Comparison of ENCODE assay signal across 24 mouse cellular contexts in genomic region chr12:12432597-12432996, GRCm38 (mm10).
"Had no signal": no experiment of that assay in that cellular context is flagged by ENCODE, and none has a peak within 500 bp of the region (broad histone marks: within the 10 kb centered on the region; RNA-seq: fewer than 3 reads in every experiment).

No protein-coding gene starts in this region.

- H3K9me3 ChIP-seq: heart, embryonic 13.5 days; heart, embryonic 15.5 days; hindbrain, embryonic 13.5 days; hindbrain, embryonic 15.5 days; limb, embryonic 10.5 days; limb, embryonic 12.5 days; liver, embryonic 12.5 days had no signal

- H3K27ac ChIP-seq: heart, adult 2 months; heart, embryonic 13.5 days; heart, embryonic 15.5 days; hindbrain, embryonic 13.5 days; hindbrain, embryonic 15.5 days; hindbrain, postnatal 0 days; layer of hippocampus, adult 2 months; left cerebral cortex, adult 2 months; limb, embryonic 10.5 days; limb, embryonic 12.5 days; liver, embryonic 12.5 days; liver, embryonic 14.5 days had no signal

- DNase-seq: gastrocnemius, postnatal 14 days; gastrocnemius, postnatal 36 days; heart, adult 2 months; heart, postnatal 14 days; heart, postnatal 36 days; kidney, adult 18-20 months; kidney, adult 8-10 months; kidney, postnatal 10 days; kidney, postnatal 25 days; kidney, postnatal 4 days; liver had no signal

- H3K4me3 ChIP-seq: heart, adult 2 months; heart, embryonic 13.5 days; heart, embryonic 15.5 days; hindbrain, embryonic 13.5 days; hindbrain, embryonic 15.5 days; layer of hippocampus, adult 2 months; left cerebral cortex, adult 2 months; limb, embryonic 10.5 days; limb, embryonic 12.5 days; liver, embryonic 12.5 days had no signal

- H3K36me3 ChIP-seq: heart, embryonic 13.5 days; heart, embryonic 15.5 days; hindbrain, embryonic 13.5 days; hindbrain, embryonic 15.5 days; limb, embryonic 10.5 days; limb, embryonic 12.5 days; liver, embryonic 12.5 days had no signal

- H3K9ac ChIP-seq: heart, embryonic 13.5 days; heart, embryonic 15.5 days; hindbrain, embryonic 13.5 days; hindbrain, embryonic 15.5 days; limb, embryonic 12.5 days; liver, embryonic 12.5 days; liver, embryonic 14.5 days had no signal

- ATAC-seq: hindbrain, postnatal 0 days; intestine, postnatal 0 days; liver, embryonic 12.5 days had no signal

- H3K4me1 ChIP-seq: heart, embryonic 13.5 days; heart, embryonic 15.5 days; hindbrain, embryonic 13.5 days; hindbrain, embryonic 15.5 days; limb, embryonic 10.5 days; limb, embryonic 12.5 days had no signal

- H3K27me3 ChIP-seq: heart, embryonic 13.5 days; heart, embryonic 15.5 days; hindbrain, embryonic 13.5 days; hindbrain, embryonic 15.5 days; limb, embryonic 12.5 days; liver, embryonic 12.5 days had no signal

- H3K4me2 ChIP-seq: heart, embryonic 11.5 days; heart, embryonic 13.5 days; heart, embryonic 15.5 days; hindbrain, embryonic 13.5 days; hindbrain, embryonic 15.5 days; limb, embryonic 12.5 days; liver, embryonic 12.5 days had no signal
